Mouse (Mus musculus) layer of hippocampus, postnatal 10 days (tissue): ENCODE results near the gene Ccdc28b. TPM values are rescaled to one million over a fixed set of nuclear protein-coding genes. Genes with fewer than 3 reads are reported as not detected.

Source experiments
- DNase-seq, 2 experiments: peaks; one replicate each; pipeline ENCODE4 v3.0.0; 2021; ENCODE audit warnings: low spot score in 2 of 2
- long read RNA-seq: library from polyadenylated mRNA; stranded (forward); transcript quantifications from one replicate; pipeline ENCODE4 v2.0.0, GENCODE M21; 2023
- total RNA-seq, 2 experiments: library from RNA; stranded (reverse); gene quantifications; 2 replicates each; pipeline ENCODE4 v1.2.3; 2021

Gene Ccdc28b
- 100 to 1,000 TPM; 123 to 140 TPM for total RNA-seq
- long read RNA-seq, transcript Ccdc28b-208 (6 exons, 744 nt), result minor isoform, 8 of 96 reads
- long read RNA-seq, transcript Ccdc28b-201 (6 exons, 879 nt), result major isoform, 74 of 96 reads
- long read RNA-seq, partial matches to known transcripts, result 4 of 96 reads
- long read RNA-seq, other reads (novel, unspliced or antisense), result 7 of 96 reads

DNA sequence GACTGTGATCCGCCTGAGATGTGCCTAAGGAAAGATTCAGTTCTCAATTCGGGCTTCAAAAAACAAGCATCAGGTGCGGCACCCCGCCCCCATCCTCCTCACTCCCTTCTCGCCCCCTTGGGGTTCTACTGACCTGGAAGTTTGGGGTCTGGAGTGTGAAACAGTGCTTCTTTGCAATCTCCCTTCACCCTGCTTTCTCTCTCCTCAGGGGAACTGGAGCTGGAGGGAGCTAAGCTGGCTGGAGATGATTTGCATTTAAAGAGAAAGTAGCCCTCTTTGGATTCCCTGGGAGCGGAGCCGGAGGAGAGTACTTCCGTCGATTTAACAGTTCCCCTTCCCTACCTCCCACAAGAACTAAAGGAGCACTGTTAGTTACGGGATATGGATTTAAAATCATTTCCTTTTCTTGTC lies at the start of gene Ccdc28b:
Gene Ccdc28b (minus strand): TSS at position 267 of the 411 bp plus-strand sequence.
- DNase-seq, result peak; percentile 48 to 62

GRCm38 (mm10) chr4:129672878-129673449 lies 49.2 kb upstream of the Ccdc28b start:
- no peak for DNase-seq

GRCm38 (mm10) chr4:129672083-129672877 lies 48.5 kb upstream of the Ccdc28b start, which contains the start of gene Kpna6:
Kpna6 (minus strand) TSS chr4:129672767.
- peak; percentile 93 for DNase-seq

GRCm38 (mm10) chr4:129671491-129672082 lies 47.8 kb upstream of the Ccdc28b start:
- peak; percentile 38 to 61 for DNase-seq

- no peak for DNase-seq
Measured at GRCm38 (mm10) chr4:129662255-129662813, 38.6 kb upstream of the Ccdc28b start.

- DNase-seq, result no peak
Measured at GRCm38 (mm10) chr4:129661584-129661983, 37.8 kb upstream of the Ccdc28b start.

- no peak for DNase-seq
Measured at GRCm38 (mm10) chr4:129654770-129655169, 31.0 kb upstream of the Ccdc28b start.

- DNase-seq, result no peak
Measured at GRCm38 (mm10) chr4:129650359-129650758, 26.6 kb upstream of the Ccdc28b start.

DNA sequence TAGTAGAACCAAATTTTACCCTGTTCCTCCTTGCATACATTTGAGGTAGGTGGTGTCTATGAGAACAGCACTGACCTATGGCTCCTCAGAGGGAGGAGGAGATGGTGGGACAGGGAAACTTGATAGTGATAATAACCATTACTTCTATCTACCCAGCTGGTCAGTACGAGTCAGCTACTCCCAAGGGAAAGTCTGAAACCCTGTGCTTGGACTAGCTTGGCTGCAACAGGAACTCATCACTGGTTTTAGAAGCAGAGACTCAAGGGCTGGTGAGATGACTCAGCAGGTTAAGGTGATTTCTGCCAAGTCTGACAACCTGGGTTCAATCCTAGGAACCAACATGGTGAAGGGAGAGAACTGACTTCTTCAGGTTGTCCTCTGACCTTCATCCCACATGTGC lies 24.9 kb upstream of the Ccdc28b start:
- no peak for DNase-seq

DNA sequence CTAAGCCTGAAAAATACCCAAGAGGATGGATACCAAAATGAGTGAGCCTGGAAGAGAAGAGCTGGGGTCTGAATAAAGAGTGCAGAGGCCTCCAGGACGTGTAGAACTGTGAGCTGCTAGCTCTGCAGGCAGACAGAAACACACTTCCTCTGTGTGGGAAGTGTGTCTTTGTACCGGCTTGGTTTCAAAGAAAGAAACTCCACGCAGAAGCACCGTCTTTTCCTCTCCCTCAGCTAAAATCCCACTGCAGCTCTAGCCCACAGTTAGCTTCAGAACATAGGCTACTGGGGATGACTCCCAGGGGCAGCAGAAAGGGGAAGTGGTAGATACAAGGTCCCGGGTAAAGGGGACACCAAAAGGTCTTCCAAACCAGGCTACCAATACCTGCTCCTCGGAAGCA lies 21.5 kb upstream of the Ccdc28b start:
- DNase-seq, result no peak

GRCm38 (mm10) chr4:129641756-129642155 lies 18.0 kb upstream of the Ccdc28b start:
- DNase-seq, result peak in 1 of 2 experiments; percentile 35

GRCm38 (mm10) chr4:129640638-129641467 lies 17.1 kb upstream of the Ccdc28b start, which contains the start of gene Txlna:
Txlna (minus strand) TSS chr4:129641065.
- DNase-seq, result peak; percentile 95 to 96

DNA sequence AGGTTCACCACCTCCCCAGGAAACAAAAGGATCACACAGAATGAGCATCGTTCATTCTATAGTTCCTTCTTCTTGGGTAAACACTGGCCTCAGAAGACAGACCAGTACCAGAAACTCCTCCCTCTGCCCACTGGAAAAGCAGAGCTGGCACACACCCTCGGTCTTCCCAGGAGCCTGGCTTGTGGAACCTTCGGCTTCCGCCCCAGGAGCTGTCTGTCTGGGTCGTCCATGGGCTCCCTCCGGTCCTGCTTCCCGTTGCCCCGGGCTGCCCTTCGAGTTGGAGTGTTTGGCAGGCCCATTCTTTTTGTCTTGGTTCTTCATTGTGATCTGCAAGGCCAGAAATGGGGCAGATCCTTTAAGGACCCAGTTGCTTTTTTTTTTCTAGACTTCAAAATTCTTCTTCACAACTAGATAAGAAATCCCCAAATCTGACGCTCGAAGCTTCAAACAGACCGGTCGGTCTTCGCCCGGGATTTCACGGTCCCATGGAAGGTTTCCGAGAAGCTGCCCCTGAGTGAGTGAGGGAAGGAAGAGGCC lies 16.4 kb upstream of the Ccdc28b start:
- peak; percentile 45 to 50 for DNase-seq

DNA sequence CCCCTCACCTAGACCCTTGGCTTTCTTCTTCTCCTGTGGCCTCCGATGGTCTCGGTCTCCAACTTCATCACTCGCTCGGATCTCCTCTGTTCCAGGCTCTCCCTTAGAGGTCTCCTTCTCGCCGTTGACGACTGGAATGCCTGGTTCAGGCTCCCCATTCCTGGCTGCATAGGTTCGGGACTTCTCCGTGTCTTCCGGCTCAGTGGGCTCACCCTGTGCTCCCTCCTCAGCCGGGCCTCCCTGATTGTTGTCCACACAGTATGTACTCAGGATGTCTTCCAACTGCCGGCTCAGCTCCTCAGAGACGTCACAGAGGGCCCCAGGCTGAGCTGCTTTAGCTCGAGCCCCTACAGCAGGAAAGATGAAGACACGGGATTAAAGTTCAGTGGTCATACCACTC lies 15.5 kb upstream of the Ccdc28b start:
- no peak for DNase-seq

- no peak for DNase-seq
Measured at GRCm38 (mm10) chr4:129633852-129634251, 10.1 kb upstream of the Ccdc28b start.

DNA sequence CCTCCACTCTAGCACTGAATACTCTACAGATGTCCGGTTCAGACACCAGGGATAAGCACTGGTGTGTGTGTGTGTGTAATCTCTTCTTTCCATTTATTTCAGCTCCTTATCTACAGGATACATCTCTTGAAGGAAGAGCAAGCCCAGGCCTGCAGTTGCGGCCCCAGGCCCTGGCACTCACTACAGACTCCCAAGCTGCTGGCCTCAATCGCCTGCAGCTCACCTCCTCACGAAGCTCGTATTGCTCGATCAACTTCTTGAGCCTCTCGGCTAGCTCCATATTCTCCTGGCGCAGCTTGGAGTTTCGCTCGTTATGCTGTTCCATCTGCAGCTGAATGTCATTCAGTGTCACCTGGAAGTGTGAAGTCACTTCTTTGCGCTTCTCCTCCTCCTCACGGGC lies 8.1 kb upstream of the Ccdc28b start:
- DNase-seq, result no peak

- DNase-seq, result no peak
Measured at GRCm38 (mm10) chr4:129630944-129631343, 7.2 kb upstream of the Ccdc28b start.

GRCm38 (mm10) chr4:129626035-129626434 lies 2.3 kb upstream of the Ccdc28b start:
- DNase-seq, result no peak

DNA sequence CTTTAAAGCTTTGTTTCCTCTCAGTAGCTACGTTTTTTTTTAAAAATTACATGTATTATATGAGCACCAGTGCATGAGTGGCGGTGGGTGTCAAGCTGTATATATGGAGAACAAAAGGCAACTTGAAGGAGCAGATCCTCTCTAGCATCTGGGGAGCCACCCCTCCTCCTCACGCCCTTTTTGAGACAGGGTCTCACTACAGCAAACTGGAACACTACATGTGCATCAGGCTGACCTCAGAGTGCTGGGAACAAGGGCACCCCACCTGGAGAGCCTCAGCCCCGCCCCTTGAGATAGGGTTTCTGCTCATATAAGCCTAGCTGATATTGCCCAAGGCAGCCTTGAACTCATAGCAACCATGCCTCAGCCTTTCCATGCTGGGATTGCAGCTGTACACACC lies 1.7 kb upstream of the Ccdc28b start:
- DNase-seq, result no peak

GRCm38 (mm10) chr4:129625029-129625370 lies 1.3 kb upstream of the Ccdc28b start:
- DNase-seq, result peak; percentile 61 to 74
